Mouse (Mus musculus) MEL (cell line): ENCODE measurements around the gene Cited2. TPM values are rescaled to one million over a fixed set of nuclear protein-coding genes. Genes with fewer than 3 reads are reported as not detected.

ENCODE experiments used
- DNase-seq: peaks from one replicate; pipeline ENCODE4 v3.0.0; 2011; ENCODE audit warnings: low read depth, low spot score
- H3K27ac ChIP-seq: 2 replicates; pipeline ENCODE4 v1.5.1; 2012; ENCODE audit warnings: low read depth, mild to moderate bottlenecking, control low read depth, low read length, moderate library complexity; ENCODE audit not compliant: control insufficient read depth
- H3K27me3 ChIP-seq, 2 experiments: fragments of 150-350 bp in 1 of 2; sonication (generic) in 1 of 2; 2 replicates each; pipeline ENCODE4 v1.6.1; 2012; ENCODE audit warnings: low read length in 2 of 2, mild to moderate bottlenecking in 2 of 2, improper control_type of control experiment in 1 of 2, moderate library complexity in 1 of 2; ENCODE audit not compliant: insufficient read depth in 2 of 2, control insufficient read depth in 1 of 2
- H3K36me3 ChIP-seq, 2 experiments: 2 replicates each; pipeline ENCODE4 v1.6.1; 2012 to 2014; ENCODE audit warnings: low read length in 2 of 2, improper control_type of control experiment in 1 of 2, inconsistent platforms in 1 of 2, mild to moderate bottlenecking in 1 of 2; ENCODE audit not compliant: insufficient read depth in 2 of 2, control insufficient read depth in 1 of 2
- H3K4me1 ChIP-seq, 2 experiments: fragments of 150-350 bp in 1 of 2; sonication (generic) in 1 of 2; 2 replicates each; pipeline ENCODE4 v1.6.1; 2012; ENCODE audit warnings: low read length in 2 of 2, improper control_type of control experiment in 1 of 2, mild to moderate bottlenecking in 1 of 2; ENCODE audit not compliant: insufficient read depth in 2 of 2, control insufficient read depth in 1 of 2
- H3K4me3 ChIP-seq, 2 experiments: fragments of 150-350 bp in 1 of 2; sonication (generic) in 1 of 2; 2 replicates each; pipeline ENCODE4 v1.5.1; 2012; ENCODE audit warnings: low read depth in 2 of 2, low read length in 2 of 2, mild to moderate bottlenecking in 2 of 2, moderate library complexity in 2 of 2, control low read depth in 1 of 2, improper control_type of control experiment in 1 of 2; ENCODE audit not compliant: control insufficient read depth in 1 of 2, insufficient read depth in 1 of 2
- H3K79me2 ChIP-seq: 2 replicates; pipeline ENCODE4 v1.6.1; 2012; ENCODE audit warnings: mild to moderate bottlenecking, low read length, moderate library complexity; ENCODE audit not compliant: control insufficient read depth, poor library complexity, insufficient read depth
- H3K9ac ChIP-seq: 2 replicates; pipeline ENCODE4 v1.6.1; 2012; ENCODE audit warnings: low read depth, mild to moderate bottlenecking, control low read depth, low read length, moderate library complexity; ENCODE audit not compliant: control insufficient read depth, poor library complexity, severe bottlenecking
- H3K9me3 ChIP-seq: fragments of 150-350 bp; sonication (generic); replicated peaks from 2 replicates; pipeline ENCODE4 v1.6.1; 2012; ENCODE audit warnings: mild to moderate bottlenecking, low read length, improper control_type of control experiment, moderate library complexity; ENCODE audit not compliant: insufficient read depth
- BHLHE40 ChIP-seq: IDR thresholded peaks from 2 replicates; pipeline ENCODE4 v1.6.1; 2012; ENCODE audit warnings: low read depth, mild to moderate bottlenecking, inconsistent platforms, low read length, improper control_type of control experiment, borderline replicate concordance
- CHD1 ChIP-seq: IDR thresholded peaks from 2 replicates; pipeline ENCODE4 v1.6.1; 2012; ENCODE audit warnings: low read depth, mild to moderate bottlenecking, inconsistent platforms, low read length, improper control_type of control experiment
- CHD2 ChIP-seq: IDR thresholded peaks from 2 replicates; pipeline ENCODE4 v1.6.1; 2011; ENCODE audit warnings: low read length, improper control_type of control experiment
- CTCF ChIP-seq, 3 experiments: IDR thresholded peaks in 2 of 3; conservative IDR thresholded peaks in 1 of 3; 2 replicates each; pipeline ENCODE4 v1.5.1; 2011 to 2012; ENCODE audit warnings: low read length in 3 of 3, low read depth in 2 of 3, mild to moderate bottlenecking in 2 of 3, improper control_type of control experiment in 1 of 3, inconsistent platforms in 1 of 3, mixed read lengths in 1 of 3, moderate library complexity in 1 of 3; ENCODE audit not compliant: control insufficient read depth in 1 of 3, insufficient read depth in 1 of 3, poor library complexity in 1 of 3, severe bottlenecking in 1 of 3
- E2F4 ChIP-seq: IDR thresholded peaks from 2 replicates; pipeline ENCODE4 v1.6.1; 2011; ENCODE audit warnings: low read depth, low read length, improper control_type of control experiment, borderline replicate concordance
- ELF1 ChIP-seq: IDR thresholded peaks from 2 replicates; pipeline ENCODE4 v1.6.1; 2014; ENCODE audit warnings: low read depth, mild to moderate bottlenecking, inconsistent platforms, low read length, improper control_type of control experiment, moderate library complexity
- EP300 ChIP-seq, 2 experiments: IDR thresholded peaks; 2 replicates each; pipeline ENCODE4 v1.6.1; 2011; ENCODE audit warnings: improper control_type of control experiment in 2 of 2, low read length in 2 of 2, low read depth in 1 of 2, mild to moderate bottlenecking in 1 of 2
- ETS1 ChIP-seq: IDR thresholded peaks from 2 replicates; pipeline ENCODE4 v1.6.1; 2012; ENCODE audit warnings: low read depth, mild to moderate bottlenecking, inconsistent platforms, low read length, improper control_type of control experiment, moderate library complexity
- GABPA ChIP-seq: IDR thresholded peaks from 2 replicates; pipeline ENCODE4 v1.6.1; 2012; ENCODE audit warnings: low read depth, mild to moderate bottlenecking, inconsistent platforms, low read length, improper control_type of control experiment, moderate library complexity
- GATA1 ChIP-seq: IDR thresholded peaks from 2 replicates; pipeline ENCODE4 v1.6.1; 2011; ENCODE audit warnings: low read depth, low read length, improper control_type of control experiment
- JUND ChIP-seq: IDR thresholded peaks from 2 replicates; pipeline ENCODE4 v1.6.1; 2011; ENCODE audit warnings: low read depth, mild to moderate bottlenecking, improper control_type of control experiment, low read length
- KAT2A ChIP-seq: conservative IDR thresholded peaks from 2 replicates; pipeline ENCODE4 v1.6.1; 2012; ENCODE audit warnings: low read depth, low read length, improper control_type of control experiment, inconsistent platforms
- MAFK ChIP-seq: IDR thresholded peaks from 2 replicates; pipeline ENCODE4 v1.6.1; 2011; ENCODE audit warnings: low read depth, mild to moderate bottlenecking, low read length, improper control_type of control experiment, borderline replicate concordance
- MAX ChIP-seq: IDR thresholded peaks from 2 replicates; pipeline ENCODE4 v1.6.1; 2011; ENCODE audit warnings: low read length, improper control_type of control experiment
- MAZ ChIP-seq: IDR thresholded peaks from 2 replicates; pipeline ENCODE4 v1.6.1; 2012; ENCODE audit warnings: low read depth, mild to moderate bottlenecking, inconsistent platforms, low read length, improper control_type of control experiment
- MEF2A ChIP-seq: IDR thresholded peaks from 2 replicates; pipeline ENCODE4 v1.6.1; 2014; ENCODE audit warnings: low read depth, mild to moderate bottlenecking, inconsistent platforms, low read length, improper control_type of control experiment; ENCODE audit not compliant: poor library complexity, insufficient replicate concordance, severe bottlenecking; ENCODE audit errors: extremely low read depth
- MYC ChIP-seq: IDR thresholded peaks from 2 replicates; pipeline ENCODE4 v1.6.1; 2011; ENCODE audit warnings: low read depth, mild to moderate bottlenecking, low read length, improper control_type of control experiment, moderate library complexity
- NELFE ChIP-seq: IDR thresholded peaks from 2 replicates; pipeline ENCODE4 v1.6.1; 2011; ENCODE audit warnings: low read depth, low read length, improper control_type of control experiment
- NRF1 ChIP-seq: IDR thresholded peaks from 2 replicates; pipeline ENCODE4 v1.6.1; 2014; ENCODE audit warnings: low read depth, mild to moderate bottlenecking, inconsistent platforms, low read length, improper control_type of control experiment, moderate library complexity; ENCODE audit not compliant: poor library complexity, insufficient read depth, severe bottlenecking
- POLR2AphosphoS2 ChIP-seq: IDR thresholded peaks from 2 replicates; pipeline ENCODE4 v1.6.1; 2011; ENCODE audit warnings: low read length, improper control_type of control experiment
- POLR2AphosphoS5 ChIP-seq: IDR thresholded peaks from 2 replicates; pipeline ENCODE4 v1.6.1; 2012; ENCODE audit warnings: low read depth, borderline replicate concordance, mild to moderate bottlenecking, inconsistent platforms, low read length, moderate library complexity, mixed read lengths
- RCOR1 ChIP-seq: IDR thresholded peaks from 2 replicates; pipeline ENCODE4 v1.6.1; 2012; ENCODE audit warnings: low read depth, mild to moderate bottlenecking, inconsistent platforms, low read length, improper control_type of control experiment
- SMC3 ChIP-seq: IDR thresholded peaks from 2 replicates; pipeline ENCODE4 v1.6.1; 2011; ENCODE audit warnings: low read depth, low read length, improper control_type of control experiment
- TAL1 ChIP-seq: IDR thresholded peaks from 2 replicates; pipeline ENCODE4 v1.6.1; 2012; ENCODE audit warnings: mild to moderate bottlenecking, inconsistent platforms, low read length, moderate library complexity, mixed read lengths
- TBP ChIP-seq: IDR thresholded peaks from 2 replicates; pipeline ENCODE4 v1.8.0; 2011; ENCODE audit warnings: low read depth, low read length, improper control_type of control experiment
- TCF12 ChIP-seq: IDR thresholded peaks from 2 replicates; pipeline ENCODE4 v1.6.1; 2014; ENCODE audit warnings: low read depth, mild to moderate bottlenecking, inconsistent platforms, low read length, improper control_type of control experiment, moderate library complexity
- USF1 ChIP-seq: IDR thresholded peaks from 2 replicates; pipeline ENCODE4 v1.6.1; 2014; ENCODE audit warnings: low read depth, mild to moderate bottlenecking, inconsistent platforms, low read length, improper control_type of control experiment, moderate library complexity
- USF2 ChIP-seq, 2 experiments: IDR thresholded peaks; 2 replicates each; pipeline ENCODE4 v1.6.1; 2011 to 2012; ENCODE audit warnings: improper control_type of control experiment in 2 of 2, low read length in 2 of 2, borderline replicate concordance in 1 of 2, inconsistent platforms in 1 of 2, low read depth in 1 of 2, mild to moderate bottlenecking in 1 of 2; ENCODE audit not compliant: insufficient read depth in 1 of 2
- ZKSCAN1 ChIP-seq: IDR thresholded peaks from 2 replicates; pipeline ENCODE4 v1.6.1; 2012; ENCODE audit warnings: low read depth, mild to moderate bottlenecking, inconsistent platforms, low read length, improper control_type of control experiment, moderate library complexity
- ZMIZ1 ChIP-seq: IDR thresholded peaks from 2 replicates; pipeline ENCODE4 v1.6.1; 2012; ENCODE audit warnings: low read depth, mild to moderate bottlenecking, inconsistent platforms, low read length, improper control_type of control experiment, moderate library complexity
- ZNF384 ChIP-seq: IDR thresholded peaks from 2 replicates; pipeline ENCODE4 v1.6.1; 2012; ENCODE audit warnings: low read depth, mild to moderate bottlenecking, inconsistent platforms, low read length, improper control_type of control experiment
- polyA plus RNA-seq, 2 experiments: library from polyadenylated mRNA; stranded (reverse) in 1 of 2; unstranded in 1 of 2; fragments of >175 nt in 1 of 2; fragments of >200 nt in 1 of 2; gene quantifications; 2 replicates each; pipeline versions ENCODE4 v1.2.1 to v1.2.4; 2012; ENCODE audit warnings: low replicate concordance in 2 of 2, low read depth in 1 of 2; ENCODE audit not compliant: insufficient read length in 2 of 2, insufficient read depth in 1 of 2, missing spikeins in 1 of 2
- total RNA-seq: library from RNA; depleted of rRNA; stranded (reverse); fragments of 300-350 nt; gene quantifications from 2 replicates; pipeline ENCODE4 v1.2.3, GENCODE M21; 2012

Gene Cited2
- total and polyA plus RNA-seq, 3 experiments, result 2.3 to 13.1 TPM; not detected in 1

DNA sequence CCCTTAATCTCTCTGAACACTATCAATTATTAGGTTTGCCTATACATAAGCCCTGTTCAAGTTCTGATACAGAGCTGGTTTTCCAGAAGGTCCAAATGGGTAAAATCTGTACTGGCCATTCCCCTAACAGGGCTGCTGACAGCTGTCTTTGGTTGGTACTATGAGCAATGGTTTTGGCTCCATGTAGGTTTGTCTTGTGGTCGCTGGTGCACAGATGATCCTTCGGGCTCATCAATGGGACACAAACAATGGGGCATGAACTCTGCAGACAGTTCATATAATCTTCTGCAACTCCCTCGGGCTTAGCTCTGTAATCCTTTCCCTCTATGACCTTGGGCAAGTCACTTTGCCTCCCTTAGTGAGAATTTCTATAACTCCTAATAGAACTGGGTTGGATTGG, 12.3 kb upstream of the Cited2 start:
- no peak overlapping the region for H3K27ac ChIP-seq
- DNase-seq, result no peak
- no peak overlapping the region for H3K9ac ChIP-seq
- H3K79me2 ChIP-seq, result no peaks in the 10 kb centered on the region
- no peaks in the 10 kb centered on the region for H3K9me3 ChIP-seq
- no peaks in the 10 kb centered on the region for H3K4me1 ChIP-seq
- no peak overlapping the region for H3K4me3 ChIP-seq
- TF ChIP-seq POLR2AphosphoS2 (no peak), E2F4 (no peak), MAFK (no peak), MYC (no peak), ELF1 (no peak), GABPA (no peak), ZKSCAN1 (no peak), JUND (no peak), TCF12 (no peak), ETS1 (no peak), NELFE (no peak), CHD2 (no peak), TAL1 (no peak), USF1 (no peak), EP300 (IDR thresholded peaks at IDR 0.05; ENCODE audit: low read depth in 1 of 2, low read length in 2 of 2) (no peak), MEF2A (no peak), SMC3 (no peak)
- H3K27me3 ChIP-seq, result no peaks in the 10 kb centered on the region
- H3K36me3 ChIP-seq, result no peaks in the 10 kb centered on the region

DNA sequence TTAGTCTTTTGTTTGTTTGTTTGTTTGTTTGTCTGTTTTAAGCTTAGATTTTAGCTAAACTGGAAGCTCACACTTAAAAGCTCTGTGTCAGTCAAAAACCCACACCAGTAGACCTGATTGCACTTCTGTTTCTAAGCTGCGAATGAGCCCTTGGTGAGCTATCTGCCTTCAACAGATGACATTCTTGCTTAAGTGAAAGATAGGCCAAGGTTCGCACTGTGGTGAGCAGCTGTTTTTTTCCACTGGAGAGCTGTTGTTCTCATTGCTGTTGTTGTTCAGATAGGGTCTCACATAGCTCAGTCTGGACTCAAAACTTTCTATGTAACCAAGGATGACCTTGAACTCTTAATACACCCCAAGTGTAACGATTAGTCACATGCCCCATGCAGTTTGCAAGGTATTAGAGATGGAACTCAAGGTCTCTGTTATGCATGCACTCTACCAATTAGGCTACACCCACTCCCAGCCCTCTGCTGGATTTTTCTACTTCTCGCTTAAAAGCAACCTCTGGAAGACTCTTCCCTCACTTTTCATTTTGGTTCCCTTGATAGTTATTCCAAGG, 3.9 kb upstream of the Cited2 start:
- H3K79me2 ChIP-seq, result peaks cover 6% of the 10 kb centered on the region
- no peak overlapping the region for H3K9ac ChIP-seq
- no peaks in the 10 kb centered on the region for H3K27me3 ChIP-seq
- DNase-seq, result peak; percentile 86
- H3K4me3 ChIP-seq, result no peak overlapping the region
- no peaks in the 10 kb centered on the region for H3K9me3 ChIP-seq
- no peak overlapping the region for H3K27ac ChIP-seq
- H3K36me3 ChIP-seq, result peaks cover 0 to 22% of the 10 kb centered on the region in 2 experiments; a peak in 2 of 4 replicates
- H3K4me1 ChIP-seq, result peaks cover 14 to 19% of the 10 kb centered on the region in 2 experiments
- TF ChIP-seq TBP (peak; percentile 47; the same call in 1 of the 2 replicates), POLR2AphosphoS2 (no peak), MAZ (no peak), CHD1 (no peak), POLR2AphosphoS5 (no peak), ZMIZ1 (no peak), SMC3 (no peak), NRF1 (no peak), MEF2A (no peak), GATA1 (peak; percentile 81), KAT2A (no peak), RCOR1 (peak; percentile 78), GABPA (no peak), BHLHE40 (no peak), MAX (no peak), USF2 (IDR thresholded peaks at IDR 0.05; ENCODE audit: borderline replicate concordance in 1 of 2, insufficient read depth in 1 of 2, low read depth in 1 of 2, low read length in 2 of 2) (no peak), ZNF384 (peak; percentile 67), CTCF (IDR thresholded peaks at IDR 0.05 in 2 of 3, conservative IDR thresholded peaks at IDR 0.05 in 1 of 3; ENCODE audit: control insufficient read depth in 1 of 3, insufficient read depth in 1 of 3, low read depth in 2 of 3, low read length in 3 of 3, poor library complexity in 1 of 3, severe bottlenecking in 1 of 3) (no peak), ETS1 (peak; percentile 82)
